Mouse (Mus musculus) liver (tissue): ENCODE measurements around the gene Brd2.

Experiments
- DNase-seq: peaks from one replicate; pipeline ENCODE4 v3.0.0-alpha.2; 2020; ENCODE audit warnings: mixed read lengths

Brd2 gene

DNA sequence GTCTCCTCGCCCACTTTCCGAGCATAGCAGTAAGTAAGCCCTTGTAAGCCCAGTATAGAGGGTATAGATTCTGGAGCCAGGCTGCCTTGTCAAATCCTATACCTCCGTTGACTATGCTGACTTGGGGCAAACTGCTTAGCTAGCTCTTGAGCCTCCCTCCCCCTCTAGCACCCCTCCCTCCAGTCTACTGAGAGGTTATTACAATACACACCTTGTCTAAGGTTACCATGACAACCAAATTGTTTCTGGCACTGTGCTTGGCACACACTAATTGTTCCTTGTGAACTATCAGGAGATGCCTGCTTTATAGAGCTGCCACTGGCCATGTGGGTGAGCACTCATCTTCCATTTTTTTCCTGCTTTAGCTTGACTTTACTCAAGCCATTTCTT is 12.6 kb downstream of the Brd2 start:
- no peak for DNase-seq

DNA sequence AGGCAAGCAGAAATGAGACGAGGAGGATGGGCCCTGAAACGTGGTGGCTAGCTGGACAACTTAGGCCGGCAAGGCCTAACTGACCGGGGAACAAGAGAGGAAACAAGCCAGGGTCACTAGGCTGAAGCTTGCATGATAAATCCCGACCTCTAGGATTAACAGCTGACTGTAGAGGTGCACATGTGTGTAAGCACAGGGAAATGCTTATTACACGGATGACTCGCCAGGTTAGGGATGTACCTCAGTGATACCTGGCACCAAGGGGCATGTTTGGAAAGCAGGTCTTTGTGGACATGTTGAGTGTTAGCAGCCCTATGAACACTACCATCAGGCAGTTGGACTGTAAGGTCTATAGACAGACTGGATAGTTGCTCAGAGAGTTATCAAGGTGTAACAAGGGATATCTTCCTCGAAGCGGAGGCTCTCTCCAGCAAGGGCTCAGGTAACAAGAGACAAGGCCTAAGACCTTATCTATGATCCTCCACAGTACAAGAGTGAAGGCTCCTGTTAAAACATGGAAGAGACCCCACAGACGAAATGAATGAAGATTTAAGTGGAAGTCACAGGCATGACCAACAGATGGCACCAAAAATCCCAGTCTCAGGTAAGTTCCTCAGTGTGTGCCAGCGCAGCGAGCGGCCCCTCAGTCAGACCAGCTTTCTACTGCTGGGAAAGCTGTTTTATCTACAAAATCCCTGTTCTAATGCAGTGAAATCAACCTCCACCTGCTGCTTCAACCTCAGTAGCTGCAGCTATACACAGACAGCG is 13.2 kb downstream of the Brd2 start:
- no peak for DNase-seq

- no peak for DNase-seq
These were observed 14.0 kb downstream of the Brd2 start for GRCm38 (mm10) chr17:34108460-34108859.

DNA sequence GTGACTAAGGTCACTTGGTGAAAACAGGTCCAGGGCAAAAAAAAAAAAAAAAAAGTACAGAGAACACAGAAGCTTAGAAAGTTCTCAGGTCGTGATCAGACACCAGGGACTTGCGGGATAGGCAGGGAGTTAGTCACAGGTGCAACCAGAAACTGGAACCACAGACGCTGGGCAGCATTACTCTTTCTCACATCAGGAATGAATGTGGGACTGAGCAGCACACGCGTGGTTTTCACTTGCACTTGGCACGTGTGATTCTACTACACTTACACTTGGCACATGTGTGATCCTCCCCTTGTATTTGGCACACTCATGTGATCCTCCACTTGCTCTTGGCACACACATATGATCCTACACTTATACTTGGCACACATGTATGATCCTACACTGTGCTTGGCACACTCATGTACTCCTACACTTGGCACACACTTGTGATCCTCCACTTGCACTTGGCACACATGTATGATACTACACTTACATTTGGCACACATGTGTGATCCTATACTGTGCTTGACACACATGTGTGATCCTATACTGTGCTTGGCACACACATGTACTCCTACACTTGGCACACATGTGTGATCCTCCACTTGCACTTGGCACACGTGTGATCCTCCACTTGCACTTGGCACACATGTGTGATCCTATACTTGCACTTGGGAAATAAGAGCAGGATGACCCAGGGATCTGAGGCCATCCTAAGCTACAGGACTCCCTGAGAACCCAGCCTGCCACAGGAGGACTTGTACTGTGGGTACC is 15.1 kb downstream of the Brd2 start:
- DNase-seq, result no peak

DNA sequence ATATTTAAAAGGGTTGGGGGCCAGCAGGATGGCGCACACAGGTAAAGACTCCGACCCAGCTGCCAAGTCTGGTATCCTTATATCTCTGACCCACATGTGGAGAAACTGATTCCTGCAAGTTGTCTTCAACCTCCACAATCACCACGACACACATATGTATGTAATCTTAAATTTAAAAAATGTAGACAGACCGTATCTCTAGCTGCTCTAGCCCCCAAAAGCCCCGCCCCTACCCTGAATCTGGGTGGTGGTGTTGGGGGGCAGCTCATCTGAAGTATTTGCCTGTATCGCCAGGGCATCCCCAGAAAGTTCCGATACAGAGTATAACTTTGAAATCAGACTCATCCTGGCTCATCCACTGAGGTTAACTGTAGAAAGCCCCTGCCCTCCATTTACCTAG is 15.9 kb downstream of the Brd2 start:
- no peak for DNase-seq

DNA sequence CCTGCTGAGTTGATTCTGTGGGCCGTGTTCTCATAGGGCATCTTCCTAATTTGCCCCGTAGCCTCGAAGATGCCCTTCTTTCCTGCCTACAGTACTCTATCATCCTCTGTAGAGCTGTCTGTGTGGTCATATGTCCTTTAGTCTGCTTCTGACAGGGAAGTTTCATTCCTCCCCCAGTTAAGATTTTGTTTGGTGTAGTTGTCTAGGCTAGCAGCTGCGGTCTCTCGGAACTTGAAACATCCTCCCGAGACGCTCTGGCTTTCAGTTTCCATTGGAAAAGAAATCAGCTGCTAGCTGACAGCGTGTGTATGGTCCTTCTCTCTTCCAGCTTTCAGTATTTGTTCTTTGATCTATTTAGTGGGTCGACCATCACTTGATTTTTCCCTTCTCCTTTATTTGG is 17.6 kb downstream of the Brd2 start:
- no peak for DNase-seq

DNA sequence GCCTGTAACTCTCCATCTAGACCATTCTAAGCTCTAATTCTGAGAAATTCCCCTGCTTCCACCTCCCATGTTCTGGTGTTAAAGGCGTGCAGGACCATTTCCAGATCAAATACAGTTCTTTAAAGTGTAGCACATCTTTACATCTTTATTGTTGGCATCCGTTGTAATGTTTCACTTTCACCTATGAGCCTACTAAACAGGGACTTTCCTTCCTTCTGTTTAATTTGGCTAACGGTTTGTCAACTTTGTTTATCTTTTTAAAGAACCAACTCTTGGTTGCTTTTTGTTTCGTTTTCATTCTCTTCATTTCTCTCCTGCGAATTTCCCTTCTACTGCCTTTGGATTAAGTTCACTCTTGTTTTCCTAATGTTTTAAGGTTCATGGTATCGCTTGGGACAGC is 19.6 kb downstream of the Brd2 start:
- DNase-seq, result no peak

- peak; percentile 92 for DNase-seq
These were observed 20.8 kb downstream of the Brd2 start for GRCm38 (mm10) chr17:34101604-34102032.

- DNase-seq, result no peak
These were observed 21.2 kb downstream of the Brd2 start for GRCm38 (mm10) chr17:34101185-34101584.

- no peak for DNase-seq
These were observed 22.9 kb downstream of the Brd2 start for GRCm38 (mm10) chr17:34099531-34099930.

DNA sequence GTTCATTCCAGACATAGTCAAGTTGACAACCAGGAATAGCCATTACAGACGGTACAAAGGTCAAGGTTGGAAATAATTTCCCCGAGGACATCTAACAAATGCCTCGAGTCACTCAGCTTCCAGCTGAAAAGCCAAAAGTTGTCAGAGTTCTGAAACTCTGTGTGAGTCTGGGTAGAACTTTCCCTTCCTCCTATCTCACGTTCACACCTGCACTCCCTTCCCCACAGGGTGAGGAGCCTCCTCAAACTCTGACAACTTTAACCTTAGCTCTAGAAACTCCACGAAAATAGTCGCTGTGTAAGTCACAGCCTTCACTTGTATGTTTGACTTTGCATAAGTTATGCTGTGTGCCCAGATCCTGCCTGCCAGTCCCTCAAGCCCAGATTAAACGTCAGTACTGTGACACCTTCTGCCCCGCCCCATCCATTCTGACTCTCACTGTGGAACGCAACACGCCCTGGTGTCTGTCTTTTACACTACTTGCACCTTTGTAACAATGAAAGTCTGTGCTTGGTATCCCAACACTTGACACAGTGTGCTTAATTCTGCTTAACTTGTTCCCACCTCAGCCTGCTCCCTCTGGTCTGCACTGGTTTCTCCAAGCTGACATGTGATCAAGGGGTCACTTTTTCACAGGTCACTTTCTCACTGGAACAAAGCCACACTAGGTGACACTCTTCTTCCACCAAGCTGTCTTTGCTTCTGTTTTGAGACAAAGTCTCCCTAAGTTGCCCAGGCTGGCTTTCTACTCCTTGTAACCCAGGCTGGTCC is 23.5 kb downstream of the Brd2 start:
- no peak for DNase-seq

DNA sequence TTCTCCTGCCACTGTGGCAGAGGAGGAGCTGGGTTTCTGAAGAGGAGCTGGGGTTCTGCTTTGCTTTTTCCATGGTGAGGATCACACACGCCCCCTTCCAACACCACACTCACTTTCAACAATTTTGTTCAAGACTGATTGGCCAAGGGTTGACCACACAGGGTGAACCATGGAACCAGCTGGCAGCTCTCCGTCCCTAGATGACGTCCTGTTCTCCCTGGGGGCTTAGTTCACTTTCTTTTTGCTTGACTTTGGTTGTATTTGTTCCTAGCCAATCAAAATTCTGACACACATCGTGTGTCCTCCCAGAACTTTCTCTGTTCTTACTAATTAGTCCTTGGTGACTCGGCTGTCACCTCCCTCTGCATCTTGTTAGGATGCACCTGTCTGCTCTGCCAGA is 25.2 kb downstream of the Brd2 start:
- no peak for DNase-seq

DNA sequence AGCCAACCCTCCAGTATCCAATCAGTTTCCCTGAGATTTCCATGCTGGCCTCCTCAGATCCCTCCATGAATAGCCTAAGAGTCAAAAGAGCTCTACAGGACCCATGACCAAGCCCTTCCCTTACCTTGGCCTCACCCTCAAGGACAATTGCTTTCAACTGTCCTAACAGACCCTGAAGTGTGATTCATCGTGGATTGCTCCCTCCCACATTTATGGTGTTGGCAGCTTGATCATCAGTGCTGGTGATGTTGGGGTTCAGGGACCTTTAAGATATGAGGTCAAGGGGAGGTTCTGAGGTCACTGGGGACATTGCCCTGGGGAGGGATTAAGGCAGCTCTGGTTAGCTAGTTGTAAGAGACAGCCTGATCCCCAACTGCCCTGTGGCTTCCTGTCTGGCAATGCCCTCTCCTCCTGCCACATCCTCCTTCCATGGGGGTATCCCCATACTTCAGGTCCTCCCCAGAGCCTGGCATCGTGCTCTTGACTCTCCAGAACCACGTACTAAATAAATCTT is 25.9 kb downstream of the Brd2 start:
- DNase-seq, result no peak

GRCm38 (mm10) chr17:34094283-34095035 is 28.0 kb downstream of the Brd2 start:
- no peak for DNase-seq

GRCm38 (mm10) chr17:34093199-34093874 is 29.1 kb downstream of the Brd2 start:
- peak; percentile 57 for DNase-seq

- DNase-seq, result no peak
These were observed 30.1 kb downstream of the Brd2 start, which contains the start of gene H2-Oa for GRCm38 (mm10) chr17:34092197-34092875. Gene H2-Oa (plus strand): TSS chr17:34092340.

GRCm38 (mm10) chr17:34090923-34091322 is 31.5 kb downstream of the Brd2 start:
- peak; percentile 28 for DNase-seq

DNA sequence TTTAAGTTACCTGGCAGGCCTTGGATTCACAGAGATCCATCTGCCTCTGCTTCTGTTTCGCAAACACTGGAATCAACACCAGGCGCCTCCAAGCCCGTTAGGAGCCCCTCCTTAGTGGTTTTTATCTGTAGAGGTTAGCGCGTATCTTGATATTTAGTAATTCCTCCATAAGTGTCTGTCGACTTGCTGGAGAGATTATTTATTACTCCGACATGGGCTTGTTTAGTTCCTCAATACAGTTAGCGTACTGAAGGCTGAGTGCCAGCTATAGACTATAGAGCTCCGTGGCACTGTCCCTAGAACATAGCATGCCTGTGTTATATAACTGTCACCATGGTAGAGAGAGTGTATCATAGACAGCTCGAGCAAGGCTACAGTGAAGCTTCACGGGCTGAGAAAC is 34.3 kb downstream of the Brd2 start:
- no peak for DNase-seq

DNA sequence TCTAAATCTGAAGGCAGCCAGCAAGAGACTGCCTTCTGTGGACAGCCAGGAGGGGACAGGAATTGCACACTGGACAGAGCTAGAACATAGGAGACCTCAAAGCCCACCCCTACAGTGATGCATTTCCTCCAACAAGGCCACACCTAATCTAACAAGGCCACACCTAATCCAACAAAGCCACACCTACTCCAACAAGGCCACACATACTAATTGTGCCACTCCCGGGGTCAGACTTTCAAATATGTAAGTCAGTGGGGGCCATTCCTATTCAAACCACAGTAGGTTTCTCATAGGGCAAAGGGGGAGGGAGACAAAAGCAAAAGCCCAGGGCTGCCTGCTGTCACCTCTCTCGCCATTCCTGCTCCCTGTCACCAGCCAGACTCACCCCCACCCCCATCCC is 35.0 kb downstream of the Brd2 start:
- DNase-seq, result no peak

- DNase-seq, result no peak
These were observed 39.3 kb downstream of the Brd2 start for GRCm38 (mm10) chr17:34083104-34083503.

DNA sequence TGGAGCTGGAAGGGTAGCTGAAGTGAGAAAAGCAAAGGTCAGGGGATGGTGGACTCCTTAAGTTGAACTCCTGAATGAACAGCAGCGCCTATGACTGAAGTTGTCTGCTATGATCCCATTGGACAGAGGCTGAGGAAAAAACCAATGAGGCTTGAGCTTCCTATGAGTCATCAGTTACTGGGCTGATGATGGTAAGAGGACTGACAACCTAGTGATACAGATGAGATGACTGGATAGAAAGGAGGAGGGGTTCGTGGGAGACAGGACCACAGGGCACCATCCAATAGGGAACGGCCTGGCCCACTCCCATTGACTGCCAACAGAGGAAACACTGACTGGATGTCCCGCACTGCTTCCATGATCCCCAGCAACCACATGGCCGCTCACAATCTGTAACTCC is 42.8 kb downstream of the Brd2 start:
- DNase-seq, result no peak
